Mouse (Mus musculus) skeletal muscle tissue, adult 2 months (tissue): ENCODE results near the gene Setx.
"Not testable (repeated sequence)": the region's sequence is repeated elsewhere in the genome, so short reads cannot be mapped to it uniquely, and the experiment has no call there.

Source experiments
- DNase-seq: peaks from one replicate; pipeline ENCODE4 v3.0.0-alpha.2; 2012; ENCODE audit warnings: low read depth, low spot score

The Setx gene

DNA sequence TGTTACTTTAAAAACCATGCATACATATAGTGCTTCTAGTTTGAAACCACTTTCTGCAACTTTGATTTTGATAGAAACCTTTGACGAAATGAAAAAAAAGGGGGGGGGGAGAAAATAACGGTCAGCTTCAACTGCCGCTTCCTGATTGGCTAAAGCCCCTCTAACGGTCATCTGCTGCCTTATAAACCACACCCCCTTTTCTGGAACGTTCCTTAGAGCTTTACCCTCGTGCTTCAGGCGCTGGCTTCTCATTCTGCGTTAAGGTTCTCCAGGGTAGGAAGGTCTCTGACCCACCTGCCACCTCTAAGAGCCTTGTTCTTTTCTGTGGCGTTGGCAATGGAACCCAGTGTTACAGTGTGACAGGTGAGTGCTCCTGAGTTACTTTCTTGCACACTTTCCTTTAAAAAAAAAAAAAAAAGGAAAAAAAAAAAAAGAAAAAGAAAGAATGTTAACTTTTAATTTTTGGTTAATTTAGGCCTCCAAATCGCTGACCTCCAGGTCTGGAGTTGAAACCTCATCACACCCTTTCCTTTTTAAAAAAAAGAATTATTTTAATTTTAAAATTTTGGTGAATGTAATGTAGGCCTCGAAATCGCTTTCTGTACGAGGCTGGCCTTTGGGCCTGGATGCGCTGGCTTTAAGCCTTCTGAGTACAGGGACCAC is at the start of gene Setx:
Setx (plus strand) TSS at position 275 of the 663 bp plus-strand sequence.
- no peak for DNase-seq

- DNase-seq, result no peak
Measured at GRCm38 (mm10) chr2:29074676-29075075, 49.3 kb upstream of the Setx start.

DNA sequence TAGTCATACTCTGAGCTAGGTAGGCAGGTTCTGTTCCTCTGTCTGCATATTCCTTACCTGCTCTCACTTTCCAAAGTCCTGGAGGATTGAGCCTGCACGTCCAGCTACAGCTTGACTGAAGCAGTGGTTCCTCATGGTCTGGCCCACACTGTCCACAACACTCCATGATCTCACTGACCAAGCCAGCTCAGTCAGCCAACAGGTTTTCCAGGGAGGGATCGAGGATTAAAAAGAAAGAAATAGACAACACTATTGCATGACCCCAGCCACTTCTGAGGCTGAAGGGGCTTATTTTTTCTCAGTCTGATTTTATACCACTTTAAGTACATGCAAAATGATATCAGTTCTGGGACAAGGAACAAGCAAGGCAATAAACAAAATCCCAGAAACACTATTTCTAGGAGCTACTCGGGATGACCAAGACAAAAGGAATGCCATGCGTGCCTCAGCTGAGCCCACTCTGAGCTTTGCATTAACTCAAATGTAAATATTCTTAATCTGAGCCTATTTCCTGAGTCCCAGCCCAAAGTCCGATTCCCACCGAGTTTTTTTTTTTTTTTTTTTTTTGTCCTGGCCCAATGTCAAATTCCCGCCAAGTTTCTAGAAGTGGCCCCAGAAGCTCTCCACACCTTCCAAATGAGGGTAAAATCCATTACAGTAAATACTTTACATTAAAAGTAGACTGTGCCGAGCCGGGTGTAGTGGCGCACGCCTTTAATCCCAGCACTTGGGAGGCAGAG is 48.5 kb upstream of the Setx start:
- no peak for DNase-seq

GRCm38 (mm10) chr2:29076226-29076625 is 47.8 kb upstream of the Setx start:
- no peak for DNase-seq

GRCm38 (mm10) chr2:29081965-29082364 is 42.0 kb upstream of the Setx start:
- DNase-seq, result no peak

GRCm38 (mm10) chr2:29086026-29086425 is 38.0 kb upstream of the Setx start:
- no peak for DNase-seq

DNA sequence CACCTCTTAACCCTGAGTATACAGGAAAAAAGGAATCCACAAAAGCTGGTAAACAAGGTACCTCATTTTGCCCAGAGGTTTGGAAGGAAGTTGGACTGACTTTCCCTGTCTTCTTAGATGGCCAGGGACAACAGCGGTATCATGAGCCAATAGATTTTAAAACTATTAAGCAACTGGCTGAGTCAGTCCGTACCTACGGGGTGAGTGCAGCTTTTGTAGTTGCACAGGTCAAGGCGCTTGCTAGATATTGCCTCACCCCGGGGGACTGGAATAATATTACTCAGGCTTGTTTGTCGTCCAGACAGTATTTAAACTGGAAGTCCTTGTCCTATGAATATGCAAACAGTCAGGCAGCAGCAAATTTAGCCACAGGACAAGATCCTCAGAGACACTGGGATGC is 34.7 kb upstream of the Setx start:
- not testable (repeated sequence) for DNase-seq

DNA sequence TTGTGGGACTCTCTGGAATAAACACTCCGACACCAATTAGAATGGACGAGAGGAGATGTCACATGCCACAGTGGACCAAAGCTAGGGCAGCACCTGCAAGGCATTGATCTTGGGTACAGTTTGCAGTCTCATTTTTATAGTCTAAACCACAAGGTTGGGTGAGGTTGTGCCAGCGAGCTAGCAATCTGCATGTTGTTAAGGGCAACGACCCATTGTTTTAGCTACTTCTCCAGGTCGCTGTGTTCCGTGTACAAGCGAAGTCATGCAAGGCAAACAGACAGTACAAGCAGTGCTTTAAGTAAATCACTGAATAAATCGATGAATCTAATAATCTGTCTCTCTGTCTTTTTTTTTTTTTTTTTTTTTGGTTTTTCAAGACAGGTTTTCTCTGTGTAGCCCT is 28.3 kb upstream of the Setx start:
- DNase-seq, result no peak

- no peak for DNase-seq
Measured at GRCm38 (mm10) chr2:29096751-29097150, 27.2 kb upstream of the Setx start.

DNA sequence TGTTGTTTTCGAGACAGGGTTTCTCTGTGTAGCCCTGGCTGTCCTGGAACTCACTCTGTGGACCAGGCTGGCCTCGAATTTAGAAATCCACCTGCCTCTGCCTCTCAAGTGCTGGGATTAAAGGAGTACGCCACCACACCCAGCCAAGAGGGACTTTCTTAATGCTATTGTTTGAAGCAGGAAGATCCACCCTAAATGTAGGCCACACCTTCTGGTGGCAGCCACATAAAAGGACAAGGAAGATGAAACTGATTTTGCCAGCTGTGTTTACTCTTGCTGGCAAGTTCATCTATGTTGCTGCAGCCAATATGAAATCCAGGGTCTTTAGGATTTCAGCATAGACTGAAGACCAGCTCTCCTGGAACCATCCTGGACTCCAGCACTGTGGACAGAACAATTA is 26.5 kb upstream of the Setx start:
- no peak for DNase-seq

DNA sequence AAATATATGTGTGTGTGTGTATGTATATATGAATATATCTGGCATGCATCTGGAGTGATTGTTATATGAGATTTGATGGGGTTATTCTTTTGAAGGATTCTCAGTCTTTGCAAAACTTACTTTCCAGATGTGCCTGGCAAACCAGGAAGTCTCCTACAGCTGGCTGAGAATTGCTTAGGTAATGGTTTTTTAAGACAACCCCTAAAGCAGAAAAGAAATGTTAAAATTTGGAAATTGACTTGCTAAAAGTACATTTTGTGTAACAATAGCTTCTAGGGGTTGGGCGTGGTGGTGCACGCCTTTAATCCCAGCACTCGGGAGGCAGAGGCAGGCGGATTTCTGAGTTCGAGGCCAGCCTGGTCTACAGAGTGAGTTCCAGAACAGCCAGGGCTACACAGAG is 26.0 kb upstream of the Setx start:
- not testable (repeated sequence) for DNase-seq

DNA sequence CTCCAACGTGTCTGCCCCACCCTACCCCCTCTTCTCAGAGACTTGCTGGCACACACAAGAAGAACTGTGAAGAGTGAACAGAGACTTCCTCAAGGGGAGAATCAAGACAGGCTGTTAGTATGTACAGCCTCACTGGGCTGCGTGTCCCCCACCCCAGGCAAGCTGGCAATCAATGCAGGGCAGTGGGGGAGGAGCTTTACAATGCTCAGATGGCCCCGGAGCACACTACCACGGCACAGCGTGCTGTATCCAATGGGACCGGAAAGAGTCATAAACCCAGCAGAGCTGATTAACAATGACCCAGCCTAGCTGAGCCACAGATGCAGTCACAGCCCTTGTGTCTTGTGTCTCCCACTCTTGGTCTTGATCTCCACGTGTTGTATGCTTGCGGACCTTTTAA is 25.2 kb upstream of the Setx start:
- no peak for DNase-seq

DNA sequence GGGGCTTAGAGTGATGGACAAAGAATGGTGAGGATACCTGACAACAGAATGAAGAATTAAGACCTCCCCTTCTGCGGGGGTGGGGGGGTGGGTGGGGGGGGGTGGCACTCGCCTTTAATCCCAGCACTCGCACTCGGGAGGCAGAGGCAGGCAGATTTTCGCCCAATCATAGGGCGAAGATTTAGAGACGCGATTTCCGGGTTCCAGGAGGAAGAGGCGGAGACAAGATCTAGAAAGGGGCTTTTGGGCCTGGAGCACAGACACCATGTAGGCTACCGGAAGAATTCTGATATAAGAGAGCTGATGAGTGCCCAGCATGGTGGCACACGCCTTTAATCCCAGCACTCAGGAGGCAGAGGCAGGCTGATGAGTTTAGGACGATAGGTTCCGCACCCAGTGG is 24.3 kb upstream of the Setx start:
- no peak for DNase-seq

- DNase-seq, result no peak
Measured at GRCm38 (mm10) chr2:29100822-29101534, 23.0 kb upstream of the Setx start.

DNA sequence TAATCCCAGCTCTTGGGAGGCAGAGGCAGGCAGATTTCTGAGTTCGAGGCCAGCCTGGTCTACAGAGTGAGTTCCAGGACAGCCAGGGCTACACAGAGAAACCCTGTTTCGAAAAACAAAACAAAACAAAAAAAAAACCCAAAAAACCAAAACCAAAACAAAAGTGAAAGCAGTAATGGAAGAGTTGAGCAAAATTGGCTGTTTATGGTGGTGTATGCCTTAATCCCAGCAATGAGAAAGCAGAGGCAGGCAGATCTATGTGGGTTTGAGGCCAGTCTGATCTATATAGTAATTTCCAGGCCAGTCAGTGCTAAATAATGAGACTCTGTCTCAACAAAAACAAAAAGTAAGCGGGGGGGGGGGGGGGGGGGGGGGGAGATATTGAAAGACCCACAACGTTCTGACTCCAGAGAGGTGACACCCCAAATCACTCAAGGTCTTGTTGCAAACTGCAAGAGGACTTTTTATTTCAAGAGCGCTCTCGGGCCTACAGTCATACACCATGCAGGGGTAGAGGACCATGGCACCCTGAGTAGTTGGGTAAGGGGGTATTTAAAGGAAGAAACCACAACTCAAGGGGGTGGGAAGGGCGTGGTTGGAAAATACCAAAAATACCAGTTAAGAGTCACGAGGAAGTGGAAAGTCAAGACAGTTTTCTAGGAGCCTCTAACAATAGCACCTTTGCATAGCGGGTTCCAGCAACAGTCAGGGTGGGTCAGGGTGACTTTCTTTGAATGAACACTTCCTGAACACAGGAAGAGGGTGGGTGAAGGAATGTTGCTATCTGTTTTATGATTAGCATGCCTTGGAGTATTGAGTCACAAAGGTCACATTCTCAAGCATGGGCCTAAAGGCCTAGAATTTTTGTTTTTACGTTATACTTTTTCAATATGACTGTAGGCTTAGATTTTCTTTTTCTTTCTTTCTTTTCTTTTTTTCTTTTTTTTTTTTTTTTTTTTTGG is 21.3 kb upstream of the Setx start:
- not testable (repeated sequence) for DNase-seq

- no peak for DNase-seq
Measured at GRCm38 (mm10) chr2:29120969-29121368, 3.0 kb upstream of the Setx start.

DNA sequence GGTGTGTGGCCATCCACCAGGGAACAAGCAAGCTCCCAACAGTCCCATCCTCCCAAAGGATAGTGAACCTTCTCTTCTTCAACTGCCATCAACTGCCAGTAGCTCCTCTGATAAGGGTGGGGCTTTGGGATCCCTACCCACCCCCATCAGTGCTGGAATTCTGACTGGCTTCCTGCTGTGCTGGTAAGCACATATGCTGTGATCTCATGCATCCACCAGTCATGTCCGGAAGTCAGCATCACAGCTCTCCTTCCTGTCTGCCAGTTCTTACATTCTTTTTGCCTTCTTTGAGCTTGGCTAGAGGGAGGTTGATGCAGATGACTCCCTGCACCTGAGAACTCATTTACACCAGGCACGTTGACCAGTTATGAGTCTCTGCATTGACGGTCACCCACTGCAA is 1.5 kb upstream of the Setx start:
- DNase-seq, result no peak

DNA sequence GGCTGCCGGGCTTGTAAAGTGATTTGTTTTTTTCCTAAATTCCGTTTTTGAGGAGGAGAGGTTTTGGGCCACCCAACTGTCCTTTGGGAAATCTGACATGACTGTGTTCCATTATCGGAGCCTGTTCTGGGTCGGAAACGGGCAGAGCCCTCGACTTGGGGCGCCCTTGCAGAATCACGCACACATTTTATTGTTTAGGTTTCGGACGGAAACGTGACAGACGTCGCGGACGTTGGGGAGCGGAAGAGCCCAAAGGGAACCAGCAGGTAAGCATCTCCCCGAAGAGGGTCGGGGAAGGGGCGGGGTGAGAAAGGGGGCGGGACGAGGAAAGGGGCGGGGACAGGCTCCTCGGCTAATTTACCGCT is 572 bp downstream of the Setx start:
- DNase-seq, result no peak

GRCm38 (mm10) chr2:29124936-29125701 is 1.1 kb downstream of the Setx start:
- DNase-seq, result peak; percentile 97

GRCm38 (mm10) chr2:29130118-29130899 is 6.3 kb downstream of the Setx start:
- no peak for DNase-seq
